Mouse (Mus musculus): Measurements from ENCODE around the gene Tchh.

Gene Tchh

GRCm38 (mm10) chr3:93497131-93497530, 55.0 kb downstream of the Tchh start:
- DNase-seq, result no peak

Data from cerebellum, postnatal 36 days (tissue).